8 mouse cellular contexts compared by ENCODE assay signal in the genomic region with DNA sequence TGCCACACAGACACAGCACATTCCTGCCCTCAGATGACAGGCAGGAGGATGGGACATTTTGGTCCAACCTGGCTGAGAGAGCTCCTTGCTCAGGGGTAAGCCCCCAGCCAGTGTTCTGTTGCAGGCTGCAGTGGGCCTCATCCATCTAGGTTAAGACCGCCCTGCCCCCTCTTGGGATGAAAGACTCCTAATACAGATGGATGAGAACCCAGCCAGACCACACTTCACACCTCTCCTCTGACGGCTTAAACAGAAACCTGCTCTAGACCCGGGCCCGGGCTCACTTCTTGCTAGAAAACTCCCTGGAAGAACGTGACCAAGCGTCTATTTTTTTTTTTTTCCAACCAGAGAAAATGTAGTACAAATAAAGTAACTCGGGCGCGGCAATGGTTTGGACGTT. TPM values are rescaled to one million over a fixed set of nuclear protein-coding genes. Genes with fewer than 3 reads are reported as not detected.
DNase-seq lines count a peak whose midpoint lies in the region; ATAC-seq and TF ChIP-seq lines count a peak whose summit lies in the region.

No protein-coding gene starts in this region.

- H3K9me3 ChIP-seq in kidney, postnatal 0 days (replicated peaks; ENCODE audit: low read length): no peaks in the 10 kb centered on the region
- H3K9me3 ChIP-seq in forebrain, embryonic 10.5 days: no peaks in the 10 kb centered on the region
- no peaks in the 10 kb centered on the region for H3K9me3 ChIP-seq in intestine, postnatal 0 days (ENCODE audit: control insufficient read depth)

- H3K4me3 ChIP-seq in kidney, postnatal 0 days (replicated peaks; ENCODE audit: low read depth, low read length): peak overlapping the region; percentile 72; the same call in 1 of the 2 replicates
- H3K4me3 ChIP-seq in forebrain, embryonic 10.5 days: peak overlapping the region; percentile 76
- no peak overlapping the region; the same call in 1 of the 2 replicates for H3K4me3 ChIP-seq in intestine, postnatal 0 days (ENCODE audit: low read depth, low read length)
- H3K4me3 ChIP-seq in thymus, adult 2 months (ENCODE audit: control insufficient read depth, insufficient read depth, low read length): no peak overlapping the region

- no peak for TF ChIP-seq CTCF in kidney, postnatal 0 days (IDR thresholded peaks at IDR 0.05; ENCODE audit: low read depth)
- TF ChIP-seq CTCF in intestine, postnatal 0 days (IDR thresholded peaks at IDR 0.05; ENCODE audit: low read depth): no peak
- no peak for TF ChIP-seq CTCF in thymus, adult 2 months (IDR thresholded peaks at IDR 0.05; ENCODE audit: borderline replicate concordance, control insufficient read depth, extremely low read depth, insufficient read depth, low read length, poor library complexity)

- TF ChIP-seq POLR2A in thymus, adult 2 months (IDR thresholded peaks at IDR 0.05; ENCODE audit: control insufficient read depth, extremely low read depth, insufficient read depth, low read length, poor library complexity): no peak

- WGBS in kidney, postnatal 0 days: 4% methylated on average over 10 of the region's 10 CpGs
- WGBS in forebrain, embryonic 10.5 days: 2% methylated on average over 10 of the region's 10 CpGs
- 8% methylated on average over 10 of the region's 10 CpGs for WGBS in intestine, postnatal 0 days
- 46% methylated on average over 10 of the region's 10 CpGs for WGBS in thymus, adult 2 months

- peaks cover 27% of the 10 kb centered on the region; the same call in 1 of the 2 replicates for H3K4me1 ChIP-seq in kidney, postnatal 0 days (replicated peaks; ENCODE audit: insufficient read depth, low read length)
- peaks cover 66% of the 10 kb centered on the region for H3K4me1 ChIP-seq in forebrain, embryonic 10.5 days
- peaks cover 10% of the 10 kb centered on the region; the same call in 1 of the 2 replicates for H3K4me1 ChIP-seq in intestine, postnatal 0 days (replicated peaks; ENCODE audit: control insufficient read depth, insufficient read depth, low read length)
- peaks cover 9% of the 10 kb centered on the region for H3K4me1 ChIP-seq in thymus, adult 2 months (replicated peaks; ENCODE audit: control insufficient read depth, insufficient read depth, low read length)

- no peak overlapping the region for H3K9ac ChIP-seq in kidney, postnatal 0 days (ENCODE audit: low read depth, low read length)
- H3K9ac ChIP-seq in intestine, postnatal 0 days (ENCODE audit: low read depth, low read length): no peak overlapping the region

- no peak for DNase-seq in kidney, postnatal 0 days (ENCODE audit: low spot score)
- DNase-seq in kidney, adult 8-10 months: no peak
- DNase-seq in forebrain, embryonic 10.5 days (ENCODE audit: extremely low spot score, low spot score): peak; percentile 38
- peak; percentile 35 for DNase-seq in retina, embryonic 14.5 days (ENCODE audit: low spot score)
- DNase-seq in thymus, adult 2 months: no peak
- DNase-seq in spleen, adult 12 weeks (ENCODE audit: low spot score): no peak

- H3K27me3 ChIP-seq in kidney, postnatal 0 days (ENCODE audit: insufficient read depth, low read length): peaks cover 60% of the 10 kb centered on the region
- H3K27me3 ChIP-seq in forebrain, embryonic 10.5 days (ENCODE audit: poor library complexity, severe bottlenecking): peaks cover 96% of the 10 kb centered on the region
- peaks cover 80% of the 10 kb centered on the region for H3K27me3 ChIP-seq in intestine, postnatal 0 days (replicated peaks; ENCODE audit: control insufficient read depth, insufficient read depth, low read length)
- peaks cover 12% of the 10 kb centered on the region for H3K27me3 ChIP-seq in thymus, adult 2 months (ENCODE audit: control insufficient read depth, insufficient read depth, low read length)

- H3K4me2 ChIP-seq in kidney, postnatal 0 days (ENCODE audit: low read length): peak overlapping the region; percentile 99; the same call in 1 of the 2 replicates
- H3K4me2 ChIP-seq in intestine, postnatal 0 days (replicated peaks; ENCODE audit: low read depth): peak overlapping the region; percentile 37; the same call in 1 of the 2 replicates

- ATAC-seq in kidney, postnatal 0 days (replicated peaks; ENCODE audit: low FRiP score, low read depth): no peak
- ATAC-seq in intestine, postnatal 0 days: no peak
- no peak for ATAC-seq in inflammation-experienced regulatory T-cells, adult 6 months

- no peaks in the 10 kb centered on the region for H3K36me3 ChIP-seq in kidney, postnatal 0 days (ENCODE audit: insufficient read depth, low read length)
- no peaks in the 10 kb centered on the region for H3K36me3 ChIP-seq in forebrain, embryonic 10.5 days (replicated peaks)
- H3K36me3 ChIP-seq in intestine, postnatal 0 days (ENCODE audit: control insufficient read depth, insufficient read depth): no peaks in the 10 kb centered on the region
- H3K36me3 ChIP-seq in thymus, adult 2 months (ENCODE audit: control insufficient read depth, insufficient read depth, low read length): no peaks in the 10 kb centered on the region

- no peak overlapping the region for H3K27ac ChIP-seq in kidney, postnatal 0 days
- H3K27ac ChIP-seq in forebrain, embryonic 10.5 days: no peak overlapping the region
- no peak overlapping the region for H3K27ac ChIP-seq in intestine, postnatal 0 days (ENCODE audit: low read depth, low read length)
- H3K27ac ChIP-seq in thymus, adult 2 months (ENCODE audit: control insufficient read depth, insufficient read depth, low read length): no peak overlapping the region

RNA-seq across cellular contexts. Expression of gene Ntng2, which starts 3.0 kb away (rescaled TPM):
- 2.4 TPM in 2 replicates for polyA plus RNA-seq in kidney, postnatal 0 days (2015; fragmentation: Nextera tagmentation; extraction: Ambion mirVana)
- polyA plus RNA-seq in forebrain, embryonic 10.5 days (2016; fragmentation: Nextera tagmentation; extraction: Ambion mirVana): 0.86 and 1.3 TPM in 2 replicates
- polyA plus RNA-seq in intestine, postnatal 0 days (2015; fragmentation: Nextera tagmentation; extraction: Ambion mirVana): 0.21 TPM in 1 of 2 replicates, not detected in the other
- 26.0 and 29.7 TPM in 2 replicates for polyA plus RNA-seq in thymus, adult 2 months (2012; rRNA removed)
- polyA plus RNA-seq in inflammation-experienced regulatory T-cells, adult 6 months (2017; shearing (Covaris generic)): 1 to 10 TPM; 2.7 to 3.4 (median 2.9) TPM

Comparison
In these comparisons a context has a peak if more than half of its experiments do, and no peak if none do; other contexts are left out.
1. DNase-seq: peak in forebrain, embryonic 10.5 days (single experiment) and retina, embryonic 14.5 days (single experiment); none in kidney, postnatal 0 days (single experiment), kidney, adult 8-10 months (0 of 2), thymus, adult 2 months (single experiment) and spleen, adult 12 weeks (single experiment).
2. H3K4me3 ChIP-seq: peak in kidney, postnatal 0 days (single experiment) and forebrain, embryonic 10.5 days (single experiment); none in intestine, postnatal 0 days (single experiment) and thymus, adult 2 months (single experiment).